Comparison of ENCODE assay signal across 7 mouse cellular contexts in the genomic region with DNA sequence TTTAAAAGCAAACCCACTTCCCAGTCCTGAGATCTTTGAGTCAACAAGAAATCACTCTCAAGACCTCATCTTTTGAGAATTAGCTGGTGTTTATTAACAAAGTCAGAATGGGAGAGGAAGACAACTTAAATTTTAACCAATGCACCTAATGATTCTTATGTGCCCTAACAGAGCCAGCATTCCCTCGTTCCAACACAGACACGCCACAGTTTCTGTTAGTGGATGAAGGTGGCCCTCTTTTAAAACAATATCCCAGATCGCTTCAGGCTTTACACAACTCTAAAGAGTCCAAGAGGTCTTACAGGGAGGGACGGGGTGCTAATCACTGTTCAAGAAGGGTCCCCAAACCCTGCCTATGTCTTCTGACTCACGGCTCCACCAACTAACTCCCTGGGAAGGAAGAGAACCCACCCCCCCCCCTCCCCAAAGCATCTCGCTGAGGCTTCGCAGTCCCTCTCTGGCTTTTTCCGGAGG. TPM values are rescaled to one million over a fixed set of nuclear protein-coding genes. Genes with fewer than 3 reads are reported as not detected.
DNase-seq lines count a peak whose midpoint lies in the region; ATAC-seq and TF ChIP-seq lines count a peak whose summit lies in the region.

No protein-coding gene starts in this region.

- ATAC-seq in limb, embryonic 14.5 days (ENCODE audit: low FRiP score, low read depth) = no peak

- no peaks in the 10 kb centered on the region for H3K27me3 ChIP-seq in E14TG2a.4 (ENCODE audit: insufficient read depth, low read length)
- H3K27me3 ChIP-seq in limb, embryonic 14.5 days (ENCODE audit: control insufficient read depth, insufficient read depth, low read length) = no peaks in the 10 kb centered on the region

- H3K9me3 ChIP-seq in E14TG2a.4 (ENCODE audit: low read length) = no peaks in the 10 kb centered on the region
- no peaks in the 10 kb centered on the region for H3K9me3 ChIP-seq in limb, embryonic 14.5 days (ENCODE audit: control insufficient read depth, low read length)

- peak overlapping the region; percentile 88 for H3K4me3 ChIP-seq in E14TG2a.4 (replicated peaks; ENCODE audit: low read length)
- H3K4me3 ChIP-seq in limb, embryonic 14.5 days (replicated peaks; ENCODE audit: low read length) = peak overlapping the region; percentile 80

- intact Hi-C loops in heart, postnatal 36 days (cut with DNase I) = no loop called here

- WGBS in limb, embryonic 14.5 days = under 1% methylated on average over 7 of the region's 8 CpGs

- no peaks in the 10 kb centered on the region; the same call in 1 of the 2 replicates for H3K4me1 ChIP-seq in E14TG2a.4 (replicated peaks; ENCODE audit: low read depth, low read length)
- 0 out of 2 replicates have a peak, but pooled peaks cover 4% of the 10 kb centered on the region for H3K4me1 ChIP-seq in limb, embryonic 14.5 days (ENCODE audit: control insufficient read depth, insufficient read depth, low read length)

- 0 out of 2 replicates have a peak, but pooled peaks have one; percentile 4 for TF ChIP-seq POLR2A in limb, embryonic 14.5 days (IDR thresholded peaks at IDR 0.05; ENCODE audit: borderline replicate concordance, extremely low read depth, insufficient read depth, insufficient read length)

- H3K4me2 ChIP-seq in limb, embryonic 14.5 days (replicated peaks; ENCODE audit: low read depth, low read length, severe bottlenecking) = peak overlapping the region; percentile 79

- TF ChIP-seq CTCF in E14TG2a.4 (conservative IDR thresholded peaks at IDR 0.05; ENCODE audit: low read length) = no peak

- H3K36me3 ChIP-seq in E14TG2a.4 (ENCODE audit: insufficient read depth, low read length) = no peaks in the 10 kb centered on the region
- H3K36me3 ChIP-seq in limb, embryonic 14.5 days (ENCODE audit: control insufficient read depth, insufficient read depth, low read length) = no peaks in the 10 kb centered on the region

- peak overlapping the region; percentile 98 for H3K9ac ChIP-seq in limb, embryonic 14.5 days (ENCODE audit: low read depth, low read length, severe bottlenecking)

- DNase-seq in 3T3-L1 (ENCODE audit: low read depth, low spot score) = peak; percentile 39
- DNase-seq in heart, postnatal 36 days = peak; percentile 12 to 13
- peak; percentile 23 for DNase-seq in limb, embryonic 14.5 days (ENCODE audit: low spot score)
- no peak for DNase-seq in frontal cortex, postnatal 14 days (ENCODE audit: low spot score in 2 of 2)
- no peak for DNase-seq in MN1 (ENCODE audit: low spot score)
- DNase-seq in right cerebral cortex, postnatal 36 days (ENCODE audit: low spot score in 2 of 2) = no peak

- H3K27ac ChIP-seq in limb, embryonic 14.5 days (replicated peaks; ENCODE audit: low read depth, low read length) = peak overlapping the region; percentile 88

RNA-seq across cellular contexts. Expression of a gene that starts 0.9 kb away (rescaled TPM):
- total RNA-seq in heart, postnatal 36 days (2021) = 1 to 10 TPM; 7.3 to 8.5 TPM
- polyA plus RNA-seq in limb, embryonic 14.5 days (2012; rRNA removed) = 14.4 and 16.0 TPM in 2 replicates
- 7.2 and 9.9 TPM in 2 replicates for polyA plus RNA-seq in limb, embryonic 14.5 days (2014; fragmentation: Nextera tagmentation; extraction: Ambion mirVana)

RNA-seq across cellular contexts. Expression of a gene that starts 10.0 kb away (rescaled TPM):
- total RNA-seq in heart, postnatal 36 days (2021) = 1 to 10 TPM in 1 of 2 experiments, under 1 TPM in 1; 0.75 to 1.2 TPM
- polyA plus RNA-seq in limb, embryonic 14.5 days (2012; rRNA removed) = 2.4 and 2.5 TPM in 2 replicates
- polyA plus RNA-seq in limb, embryonic 14.5 days (2014; fragmentation: Nextera tagmentation; extraction: Ambion mirVana) = 2.6 and 4.1 TPM in 2 replicates

Comparison
In these comparisons a context has a peak if more than half of its experiments do, and no peak if none do; other contexts are left out.
1. DNase-seq: peak in 3T3-L1 (single experiment), heart, postnatal 36 days (2 of 2) and limb, embryonic 14.5 days (single experiment); none in frontal cortex, postnatal 14 days (0 of 2), MN1 (single experiment) and right cerebral cortex, postnatal 36 days (0 of 2).